Mouse (Mus musculus) heart, adult 18-20 months (tissue): ENCODE measurements at regions not wholly inside any gene's neighbourhood (a gene's known extent, or its start where the extent isn't known, plus 50 kb on each side); places are given as distances from the start of the nearest gene placed in this dataset.
"Not testable (repeated sequence)": the region's sequence is repeated elsewhere in the genome, so short reads cannot be mapped to it uniquely, and the experiment has no call there.

Experiments
- DNase-seq, 2 experiments: peaks; one replicate each; pipeline ENCODE4 v3.0.0; 2021 to 2022; ENCODE audit warnings: mixed read lengths in 1 of 2

- DNase-seq, result no peak
These were observed 505.0 kb upstream of the Zfp386 start for GRCm38 (mm10) chr12:115542482-115542881.

GRCm38 (mm10) chr12:115566878-115567277 is 480.6 kb upstream of the Zfp386 start:
- not testable (repeated sequence) for DNase-seq

DNA sequence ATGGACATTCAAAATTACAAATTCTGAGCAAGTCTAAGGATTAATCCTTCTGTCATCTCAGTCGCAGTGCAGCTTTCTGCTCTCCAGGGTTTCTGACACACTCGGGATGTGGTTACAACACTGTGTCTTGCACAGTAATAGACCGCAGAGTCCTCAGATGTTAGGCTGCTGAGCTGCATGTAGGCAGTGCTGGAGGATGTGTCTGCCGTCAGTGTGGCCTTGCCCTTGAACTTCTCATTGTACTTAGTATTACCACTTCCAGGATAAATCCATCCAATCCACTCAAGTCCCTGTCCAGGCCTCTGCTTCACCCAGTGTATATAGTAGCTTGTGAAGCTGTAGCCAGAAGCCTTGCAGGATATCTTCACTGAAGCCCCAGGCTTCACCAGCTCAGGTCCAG is 454.5 kb upstream of the Zfp386 start:
- DNase-seq, result not testable (repeated sequence)

DNA sequence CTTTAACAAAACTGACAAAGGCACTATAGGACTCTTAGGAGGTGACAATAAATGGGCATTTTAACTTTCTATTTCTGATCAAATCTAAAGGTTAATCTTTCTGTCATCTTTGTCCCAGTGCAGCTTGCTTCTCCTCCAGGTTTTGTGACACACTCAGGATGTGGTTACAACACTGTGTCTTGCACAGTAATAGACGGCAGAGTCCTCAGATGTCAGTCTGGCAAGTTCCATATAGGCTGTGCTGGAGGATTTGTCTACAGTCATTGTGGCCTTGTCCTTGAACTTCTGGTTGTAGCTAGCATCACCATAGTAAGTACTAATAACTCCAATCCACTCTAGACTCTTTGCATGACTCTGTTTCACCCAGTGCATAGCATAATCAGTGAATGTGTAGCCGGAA is 443.8 kb upstream of the Zfp386 start:
- DNase-seq, result no peak

- DNase-seq, result no peak
These were observed 442.6 kb upstream of the Zfp386 start for GRCm38 (mm10) chr12:115604951-115605350.

- not testable (repeated sequence) for DNase-seq
These were observed 424.8 kb upstream of the Zfp386 start for GRCm38 (mm10) chr12:115622564-115623233.

- DNase-seq, result no peak
These were observed 423.3 kb upstream of the Zfp386 start for GRCm38 (mm10) chr12:115624221-115624620.

DNA sequence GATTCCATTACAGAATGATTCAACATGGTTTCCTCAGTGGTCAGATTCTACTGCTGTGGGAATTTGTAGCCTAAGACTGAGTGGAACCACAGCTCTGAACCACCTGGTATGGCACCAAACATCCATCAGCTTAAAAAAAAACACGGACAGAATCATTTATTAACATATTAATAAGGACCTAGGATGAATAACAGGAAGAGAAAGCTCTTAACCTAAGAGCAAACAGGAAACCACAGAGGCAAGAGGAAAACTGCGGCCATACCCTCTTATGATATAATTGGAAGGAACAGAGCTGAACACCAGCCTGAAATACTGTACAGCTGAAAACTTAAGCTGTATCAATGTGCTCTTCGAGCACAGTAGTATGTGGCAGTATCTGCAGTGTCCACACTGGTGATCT is 399.9 kb upstream of the Zfp386 start:
- DNase-seq, result no peak

GRCm38 (mm10) chr12:115648161-115648560 is 399.4 kb upstream of the Zfp386 start:
- not testable (repeated sequence) for DNase-seq

DNA sequence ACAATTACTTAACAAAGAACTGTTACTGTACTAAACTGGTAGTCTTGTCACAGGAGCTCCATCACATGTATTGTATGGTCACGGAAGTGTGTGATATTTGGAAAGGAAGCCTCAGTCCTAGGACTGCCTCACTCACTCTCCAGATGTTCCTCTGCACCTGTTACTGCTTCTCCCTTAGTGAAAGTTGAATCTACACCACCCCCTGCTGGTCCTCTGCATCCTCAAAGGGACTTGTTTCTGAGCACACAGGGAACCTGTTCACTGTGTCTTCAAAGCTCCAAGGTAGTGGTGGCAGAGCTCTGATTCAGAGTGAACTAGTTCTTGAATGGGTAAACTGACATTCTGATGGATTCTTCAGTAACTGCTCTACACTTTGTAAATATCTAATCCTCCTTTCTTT is 391.7 kb upstream of the Zfp386 start:
- no peak for DNase-seq

GRCm38 (mm10) chr12:115664081-115664480 is 383.4 kb upstream of the Zfp386 start:
- not testable (repeated sequence) for DNase-seq

DNA sequence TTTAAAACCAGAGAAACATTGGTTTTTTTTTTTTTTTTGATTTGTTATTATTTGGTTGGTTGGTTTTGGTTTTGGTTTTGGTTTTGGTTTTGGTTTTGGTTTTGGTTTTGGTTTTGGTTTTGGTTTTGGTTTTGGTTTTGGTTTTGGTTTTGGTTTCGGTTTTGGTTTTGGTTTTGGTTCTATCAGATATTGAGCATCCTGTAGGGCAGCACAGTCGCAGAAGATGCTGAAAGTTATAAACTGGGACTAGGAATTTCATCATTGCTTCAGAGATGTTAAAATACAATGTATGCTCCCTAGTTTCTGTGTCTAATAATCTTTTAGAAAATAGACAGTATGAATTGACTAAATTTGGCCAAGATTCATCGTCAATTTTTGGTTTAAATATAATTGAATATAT is 375.8 kb upstream of the Zfp386 start:
- DNase-seq, result not testable (repeated sequence)

DNA sequence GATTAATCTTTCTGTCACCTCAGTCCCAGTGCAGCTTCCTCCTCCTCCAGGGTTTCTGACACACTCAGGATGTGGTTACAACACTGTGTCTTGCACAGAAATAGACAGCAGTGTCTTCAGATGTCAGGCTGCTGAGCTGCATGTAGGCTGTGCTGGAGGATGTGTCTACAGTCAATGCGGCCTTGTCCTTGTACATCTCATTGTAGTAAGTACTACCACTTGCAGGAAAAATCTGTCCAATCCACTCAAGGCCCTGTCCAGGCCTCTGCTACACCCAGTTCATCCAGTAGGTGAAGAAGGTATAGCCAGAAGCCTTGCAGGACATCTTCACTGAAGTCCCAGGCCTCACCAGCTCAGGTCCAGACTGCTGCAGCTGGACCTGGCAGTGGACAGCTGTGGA is 355.7 kb upstream of the Zfp386 start:
- no peak for DNase-seq

DNA sequence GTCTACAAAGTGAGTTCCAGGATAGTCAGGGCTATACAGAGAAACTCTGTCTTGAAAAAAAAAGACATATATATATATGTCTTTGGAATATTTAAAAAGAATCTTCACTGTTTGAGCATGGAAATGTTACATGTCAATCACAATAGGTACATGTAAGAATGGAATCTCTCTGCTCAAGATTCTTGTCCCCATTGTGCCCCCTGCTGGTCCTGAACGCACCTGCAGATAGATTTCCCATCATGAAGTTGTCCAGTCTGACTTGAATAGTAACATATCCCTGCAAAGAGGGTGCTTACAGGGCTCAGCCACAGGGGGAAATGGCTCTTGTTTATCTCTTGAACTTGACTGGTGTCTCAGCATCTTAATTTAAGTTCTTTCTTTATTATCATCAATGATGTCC is 337.7 kb upstream of the Zfp386 start:
- not testable (repeated sequence) for DNase-seq

DNA sequence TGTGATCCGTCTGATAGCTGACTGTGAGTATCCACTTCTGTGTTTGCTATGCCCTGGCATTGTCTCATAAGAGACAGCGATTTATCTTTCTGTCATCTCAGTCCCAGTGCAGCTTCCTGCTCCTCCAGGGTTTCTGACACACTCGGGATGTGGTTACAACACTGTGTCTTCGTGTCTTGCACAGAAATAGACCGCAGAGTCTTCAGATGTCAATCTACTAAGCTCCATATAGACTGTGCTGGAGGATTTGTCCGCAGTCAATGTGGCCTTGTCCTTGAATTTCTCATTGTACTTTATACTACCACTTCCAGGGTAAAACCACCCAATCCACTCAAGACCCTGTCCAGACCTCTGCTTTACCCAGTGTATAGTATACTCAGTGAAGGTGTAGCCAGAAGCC is 305.5 kb upstream of the Zfp386 start:
- DNase-seq, result not testable (repeated sequence)

- not testable (repeated sequence) for DNase-seq
These were observed 297.9 kb upstream of the Zfp386 start for GRCm38 (mm10) chr12:115749586-115749985.

DNA sequence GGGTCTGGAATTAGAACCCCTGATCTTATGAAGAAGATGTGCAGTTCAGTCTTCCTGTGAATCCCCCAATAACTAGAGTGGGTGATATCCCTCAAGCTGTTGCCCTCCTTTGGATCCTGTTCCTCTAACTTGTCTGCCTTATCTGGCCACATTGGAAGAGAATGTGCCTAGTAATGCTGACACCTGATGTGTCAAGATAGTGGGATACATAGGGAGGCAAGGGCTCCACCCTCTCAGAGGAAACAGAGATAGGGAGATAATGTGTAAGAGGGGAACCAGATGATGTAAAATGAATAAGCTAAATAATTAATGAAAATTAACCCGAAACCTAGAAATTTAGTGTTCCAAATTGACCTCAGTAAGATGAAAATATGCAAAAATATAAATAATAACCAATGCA is 294.4 kb upstream of the Zfp386 start:
- not testable (repeated sequence) for DNase-seq

DNA sequence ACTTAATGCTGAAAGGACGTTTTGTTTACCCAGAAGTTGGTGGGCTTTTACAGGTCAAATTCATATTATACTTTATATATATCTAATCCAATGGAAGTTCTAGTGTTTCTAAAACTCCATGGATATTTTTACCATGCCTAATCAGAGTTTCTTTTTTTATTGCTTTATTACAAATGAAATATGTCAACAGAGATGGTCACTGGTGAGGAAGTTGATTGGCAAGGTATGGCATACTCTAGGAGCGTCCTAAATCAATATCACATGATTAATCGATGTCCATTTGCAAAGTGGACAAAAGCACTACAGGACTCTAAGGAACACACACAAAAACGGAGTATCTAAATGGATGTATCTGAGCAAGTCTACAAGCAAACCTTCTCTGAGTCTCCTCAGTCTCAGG is 290.0 kb upstream of the Zfp386 start:
- DNase-seq, result not testable (repeated sequence)

DNA sequence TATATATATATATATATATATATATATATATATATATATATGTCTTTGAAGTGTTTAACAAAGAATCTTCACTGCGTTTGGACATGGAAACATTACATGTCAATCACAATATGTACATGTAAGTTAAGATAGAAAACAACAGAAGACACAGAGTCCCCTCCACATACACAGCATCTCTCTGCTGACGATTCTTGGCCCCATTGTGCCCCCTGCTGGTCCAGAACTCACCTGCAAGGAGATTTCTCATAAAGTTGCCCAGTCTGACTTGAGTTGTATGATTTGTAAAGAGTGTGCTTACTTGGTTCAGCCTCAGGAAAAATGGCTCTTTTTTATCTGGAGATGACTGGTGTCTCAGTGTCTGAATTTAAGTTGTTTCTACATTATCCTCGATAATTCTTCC is 288.5 kb upstream of the Zfp386 start:
- not testable (repeated sequence) for DNase-seq

DNA sequence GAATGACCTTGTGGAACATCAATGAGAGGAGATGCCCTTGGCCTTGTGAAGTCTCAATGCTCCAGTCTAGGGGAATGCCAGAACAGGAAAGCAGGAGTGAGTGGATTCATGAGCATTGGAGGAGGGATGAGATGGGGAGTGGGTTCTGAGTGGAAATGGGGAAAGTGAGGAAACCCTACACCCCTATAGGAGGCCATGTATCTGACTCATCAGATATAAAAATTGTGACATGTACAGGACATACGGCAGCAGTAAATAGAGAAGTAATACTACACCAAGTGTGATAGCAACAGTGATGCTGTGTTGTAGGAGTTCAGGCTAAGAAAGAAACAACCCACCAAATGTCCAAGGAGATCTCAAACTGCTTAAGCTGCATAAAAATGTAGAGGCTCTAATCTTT is 285.8 kb upstream of the Zfp386 start:
- not testable (repeated sequence) for DNase-seq

- DNase-seq, result not testable (repeated sequence)
These were observed 282.5 kb upstream of the Zfp386 start for GRCm38 (mm10) chr12:115764939-115765479.

- DNase-seq, result not testable (repeated sequence)
These were observed 276.3 kb upstream of the Zfp386 start for GRCm38 (mm10) chr12:115771176-115771575.

DNA sequence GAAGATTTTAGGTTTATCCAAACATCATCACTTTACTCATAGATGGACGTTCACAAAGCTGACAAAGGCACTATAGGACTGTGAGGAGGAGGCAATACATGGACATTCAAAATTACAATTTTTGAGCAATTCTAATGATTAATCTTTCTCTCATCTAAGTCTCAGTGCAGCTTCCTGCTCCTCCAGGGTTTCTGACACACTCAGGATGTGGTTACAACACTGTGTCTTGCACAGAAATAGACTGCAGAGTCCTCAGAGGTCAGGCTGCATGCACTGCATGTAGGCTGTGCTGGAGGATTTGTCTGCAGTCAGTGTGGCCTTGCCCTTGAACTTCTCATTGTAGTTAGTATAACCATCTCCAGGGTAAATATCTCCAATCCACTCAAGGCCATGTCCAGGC is 257.2 kb upstream of the Zfp386 start:
- DNase-seq, result not testable (repeated sequence)

GRCm38 (mm10) chr12:115802499-115802898 is 245.0 kb upstream of the Zfp386 start:
- DNase-seq, result not testable (repeated sequence)
